Mouse (Mus musculus): ENCODE results near the gene Tsku. TPM values are rescaled to one million over a fixed set of nuclear protein-coding genes. Genes with fewer than 3 reads are reported as not detected.
A peak's percentile ranks its signal among the peaks of the same experiment; 100 is the strongest.

Gene Tsku
- total and polyA plus RNA-seq, 2 experiments from 2014 or later: 6.1 to 32.1 TPM

DNA sequence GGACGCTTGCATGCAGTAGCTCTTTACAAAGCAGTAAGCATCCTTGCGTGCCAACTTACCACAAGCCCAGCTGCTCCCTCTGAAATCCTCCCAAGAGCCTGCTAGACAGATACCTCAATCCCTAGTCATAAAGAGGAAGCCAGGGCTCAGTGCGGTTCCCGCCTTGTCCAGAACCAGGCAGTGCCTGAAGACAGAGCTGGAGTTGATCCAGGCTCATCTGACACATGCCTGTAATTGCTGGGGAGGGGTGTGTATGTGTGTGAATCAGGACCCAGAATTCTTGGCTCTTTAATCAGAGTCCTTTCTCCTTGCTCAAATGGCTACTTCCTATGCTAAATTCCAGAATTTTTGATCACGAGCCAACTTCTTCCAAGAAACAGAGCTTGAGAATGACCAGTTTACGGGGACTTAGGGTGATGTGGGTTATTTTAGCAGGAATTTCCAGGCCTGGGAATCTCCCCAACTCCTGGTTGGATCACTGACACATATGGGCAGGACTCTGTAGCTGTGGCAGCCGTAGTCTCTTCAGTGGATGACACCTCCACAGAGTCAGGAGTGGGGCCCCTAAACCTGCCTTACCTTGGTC lies 30.3 kb upstream of the Tsku start:
- no peaks in the 10 kb centered on the region for H3K9me3 ChIP-seq (ENCODE audit: low read length)
- 79% methylated on average over 7 of the region's 7 CpGs for WGBS
- no peaks in the 10 kb centered on the region for H3K36me3 ChIP-seq (ENCODE audit: insufficient read depth, low read length)
- ATAC-seq (ENCODE audit: low FRiP score) (no peak), DNase-seq (ENCODE audit: low spot score) (peak; percentile 69)
- no peak for TF ChIP-seq CTCF (IDR thresholded peaks at IDR 0.05)
- no peak overlapping the region for H3K4me2 ChIP-seq (ENCODE audit: low read depth, low read length, poor library complexity, severe bottlenecking)
- no peak overlapping the region for H3K4me3 ChIP-seq (ENCODE audit: low read depth, low read length)
- no peaks in the 10 kb centered on the region for H3K4me1 ChIP-seq (ENCODE audit: insufficient read depth, low read length)
- no peaks in the 10 kb centered on the region for H3K27me3 ChIP-seq (ENCODE audit: insufficient read depth, low read length)
- no peak overlapping the region for H3K27ac ChIP-seq (ENCODE audit: low read depth, low read length)
- no peak overlapping the region for H3K9ac ChIP-seq (replicated peaks; ENCODE audit: low read length, poor library complexity, severe bottlenecking)

DNA sequence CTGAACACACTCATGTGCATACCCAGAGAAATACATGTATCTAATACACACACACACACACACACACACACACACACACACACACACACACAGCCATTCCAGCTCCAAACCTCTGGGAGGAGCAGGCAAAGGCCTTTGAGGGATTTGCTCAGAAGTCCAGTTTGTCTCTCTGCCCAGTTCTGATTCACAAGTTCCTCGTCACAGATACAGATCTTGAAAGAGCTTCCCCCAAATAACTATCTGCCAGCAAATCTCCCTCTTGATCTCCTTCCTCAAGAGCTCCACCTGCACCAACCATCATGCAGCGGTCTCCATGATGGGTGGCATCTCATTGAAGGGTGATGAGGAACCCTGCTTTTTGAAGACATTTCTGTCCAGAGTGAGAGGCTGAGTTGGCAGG lies 29.4 kb upstream of the Tsku start:
- TF ChIP-seq CTCF (IDR thresholded peaks at IDR 0.05): no peak
- no peak for DNase-seq (ENCODE audit: low spot score)
- no peak overlapping the region for H3K27ac ChIP-seq (ENCODE audit: low read depth, low read length)
- WGBS: 77% methylated on average over 2 of the region's 2 CpGs
- H3K9me3 ChIP-seq (ENCODE audit: low read length): no peaks in the 10 kb centered on the region
- no peak overlapping the region for H3K4me3 ChIP-seq (ENCODE audit: low read depth, low read length)
- H3K36me3 ChIP-seq (ENCODE audit: insufficient read depth, low read length): no peaks in the 10 kb centered on the region
- no peak overlapping the region for H3K9ac ChIP-seq (replicated peaks; ENCODE audit: low read length, poor library complexity, severe bottlenecking)
- no peaks in the 10 kb centered on the region for H3K4me1 ChIP-seq (ENCODE audit: insufficient read depth, low read length)
- ATAC-seq (ENCODE audit: low FRiP score): no peak
- no peak overlapping the region for H3K4me2 ChIP-seq (ENCODE audit: low read depth, low read length, poor library complexity, severe bottlenecking)
- H3K27me3 ChIP-seq (ENCODE audit: insufficient read depth, low read length): no peaks in the 10 kb centered on the region

DNA sequence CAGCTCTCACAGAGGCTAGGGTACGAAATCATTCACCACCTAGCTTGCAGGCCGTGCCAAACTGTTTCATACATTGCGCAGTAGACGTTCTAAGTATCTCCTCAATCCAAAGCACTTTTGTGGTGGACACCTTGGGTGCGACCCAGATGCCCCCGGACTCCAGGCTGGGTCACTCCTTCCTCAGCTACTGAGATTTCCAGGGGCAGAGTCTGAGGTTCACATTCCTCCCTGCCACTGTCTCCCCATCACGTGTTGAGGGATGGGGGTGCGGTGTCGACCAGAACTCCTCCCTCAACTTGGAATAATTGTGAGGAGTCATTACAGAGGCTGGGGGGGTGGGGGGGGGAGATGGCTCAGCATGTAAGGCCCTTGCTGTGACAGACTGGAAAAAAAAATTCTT lies 28.5 kb upstream of the Tsku start:
- WGBS: 89% methylated on average over 9 of the region's 9 CpGs
- no peak for ATAC-seq (ENCODE audit: low FRiP score)
- no peak for DNase-seq (ENCODE audit: low spot score)
- no peak overlapping the region for H3K27ac ChIP-seq (ENCODE audit: low read depth, low read length)
- no peaks in the 10 kb centered on the region for H3K9me3 ChIP-seq (ENCODE audit: low read length)
- no peaks in the 10 kb centered on the region for H3K36me3 ChIP-seq (ENCODE audit: insufficient read depth, low read length)
- no peak overlapping the region for H3K9ac ChIP-seq (replicated peaks; ENCODE audit: low read length, poor library complexity, severe bottlenecking)
- no peaks in the 10 kb centered on the region for H3K27me3 ChIP-seq (ENCODE audit: insufficient read depth, low read length)
- no peaks in the 10 kb centered on the region for H3K4me1 ChIP-seq (ENCODE audit: insufficient read depth, low read length)
- no peak for TF ChIP-seq CTCF (IDR thresholded peaks at IDR 0.05)
- no peak overlapping the region for H3K4me2 ChIP-seq (ENCODE audit: low read depth, low read length, poor library complexity, severe bottlenecking)
- no peak overlapping the region for H3K4me3 ChIP-seq (ENCODE audit: low read depth, low read length)

DNA sequence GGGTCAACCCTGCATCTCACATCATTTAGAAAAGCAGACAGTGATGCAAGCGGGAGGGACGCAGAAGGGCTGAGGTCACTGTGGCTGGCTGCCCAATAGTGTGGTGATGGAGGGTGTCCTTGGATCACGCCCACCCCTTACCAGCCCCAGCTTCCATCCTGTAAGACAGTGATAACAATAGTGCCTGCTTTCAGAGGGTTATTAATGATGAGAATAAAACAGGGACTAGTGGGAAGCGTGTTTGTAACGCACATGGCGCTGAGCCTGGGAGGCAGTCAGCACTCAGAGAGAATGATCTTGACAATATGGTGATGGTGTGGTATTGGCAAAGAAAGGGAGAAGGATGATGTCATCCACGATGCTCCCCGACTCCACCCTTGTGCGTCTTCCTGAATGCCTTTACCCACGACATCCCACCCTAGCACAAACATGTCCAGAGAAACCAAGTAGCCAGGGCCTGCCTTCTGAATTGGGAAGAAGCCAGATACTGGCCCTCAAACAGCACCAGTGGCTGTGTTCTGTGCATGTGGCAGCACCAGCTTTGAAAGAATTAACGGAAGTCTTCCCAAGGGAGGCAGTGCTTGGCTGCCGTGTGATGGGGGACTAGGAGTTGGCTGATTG lies 27.9 kb upstream of the Tsku start:
- H3K4me2 ChIP-seq (ENCODE audit: low read depth, low read length, poor library complexity, severe bottlenecking): no peak overlapping the region
- H3K4me1 ChIP-seq (ENCODE audit: insufficient read depth, low read length): no peaks in the 10 kb centered on the region; the same call in 1 of the 2 replicates
- ATAC-seq (ENCODE audit: low FRiP score) (0 out of 2 replicates have a peak, but pooled peaks have one; percentile 7), DNase-seq (ENCODE audit: low spot score) (peak; percentile 68)
- H3K36me3 ChIP-seq (ENCODE audit: insufficient read depth, low read length): no peaks in the 10 kb centered on the region
- H3K9ac ChIP-seq (replicated peaks; ENCODE audit: low read length, poor library complexity, severe bottlenecking): no peak overlapping the region
- H3K4me3 ChIP-seq (ENCODE audit: low read depth, low read length): no peak overlapping the region
- no peak for TF ChIP-seq CTCF (IDR thresholded peaks at IDR 0.05)
- no peak overlapping the region for H3K27ac ChIP-seq (ENCODE audit: low read depth, low read length)
- WGBS: 71% methylated on average over 12 of the region's 12 CpGs
- H3K27me3 ChIP-seq (ENCODE audit: insufficient read depth, low read length): no peaks in the 10 kb centered on the region
- H3K9me3 ChIP-seq (ENCODE audit: low read length): no peaks in the 10 kb centered on the region

DNA sequence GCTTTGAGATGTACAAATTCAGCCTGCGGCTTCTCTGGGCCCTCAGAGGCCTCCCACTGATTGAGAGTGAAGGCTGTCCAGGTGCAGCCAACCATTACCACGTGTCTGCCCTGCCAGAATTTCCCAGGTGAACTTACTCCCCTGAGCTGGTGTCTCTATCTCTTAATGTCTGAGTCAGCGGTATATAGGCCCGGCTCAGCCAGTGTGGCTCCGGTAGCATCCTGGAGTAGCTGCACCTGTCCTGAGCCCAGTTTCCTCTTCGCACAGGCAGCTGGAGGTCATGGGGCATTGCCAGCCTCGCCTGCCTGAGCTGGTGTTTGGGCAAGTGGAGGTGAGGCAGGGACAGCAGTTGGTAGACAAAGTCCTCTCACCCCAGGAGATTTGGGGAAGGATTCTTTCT lies 26.1 kb upstream of the Tsku start:
- DNase-seq (ENCODE audit: low spot score): no peak

DNA sequence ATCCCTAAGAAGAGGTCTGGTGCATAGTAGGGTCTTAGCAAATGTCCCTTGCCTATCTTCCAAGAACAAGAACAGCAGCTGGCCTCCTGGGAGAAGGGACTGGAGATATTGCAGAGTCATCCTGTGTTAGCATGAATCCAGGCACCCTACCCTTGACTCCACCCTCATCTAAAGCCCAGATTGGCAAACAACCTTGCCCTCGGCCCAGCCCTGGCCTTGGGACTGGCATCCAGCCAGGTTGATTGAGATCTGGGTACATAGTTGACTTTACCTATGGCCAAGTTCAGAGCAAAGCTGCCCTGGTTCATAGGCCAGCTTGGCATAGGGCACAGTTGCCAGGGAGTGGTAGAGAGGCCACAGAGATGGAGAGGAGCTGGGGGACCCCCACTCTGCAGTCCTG lies 24.0 kb upstream of the Tsku start:
- Histone ChIP-seq H3K9me3 (ENCODE audit: low read length) (no peaks in the 10 kb centered on the region), H3K4me1 (ENCODE audit: insufficient read depth, low read length) (no peaks in the 10 kb centered on the region; the same call in 1 of the 2 replicates), H3K4me3 (ENCODE audit: low read depth, low read length) (no peak overlapping the region), H3K4me2 (ENCODE audit: low read depth, low read length, poor library complexity, severe bottlenecking) (no peak overlapping the region), H3K27me3 (ENCODE audit: insufficient read depth, low read length) (no peaks in the 10 kb centered on the region), H3K36me3 (ENCODE audit: insufficient read depth, low read length) (no peaks in the 10 kb centered on the region), H3K27ac (ENCODE audit: low read depth, low read length) (no peak overlapping the region), H3K9ac (replicated peaks; ENCODE audit: low read length, poor library complexity, severe bottlenecking) (no peak overlapping the region)
- DNase-seq (ENCODE audit: low spot score): no peak
- 82% methylated on average over 1 of the region's 1 CpGs for WGBS
- no peak for ATAC-seq (ENCODE audit: low FRiP score)
- TF ChIP-seq CTCF (IDR thresholded peaks at IDR 0.05): no peak

More for the DNA sequence above, 26.1 kb upstream of the Tsku start:
- Histone ChIP-seq H3K4me1 (ENCODE audit: insufficient read depth, low read length) (no peaks in the 10 kb centered on the region; the same call in 1 of the 2 replicates), H3K4me2 (ENCODE audit: low read depth, low read length, poor library complexity, severe bottlenecking) (no peak overlapping the region), H3K9ac (replicated peaks; ENCODE audit: low read length, poor library complexity, severe bottlenecking) (no peak overlapping the region), H3K27ac (ENCODE audit: low read depth, low read length) (no peak overlapping the region), H3K4me3 (ENCODE audit: low read depth, low read length) (no peak overlapping the region), H3K27me3 (ENCODE audit: insufficient read depth, low read length) (no peaks in the 10 kb centered on the region), H3K9me3 (ENCODE audit: low read length) (no peaks in the 10 kb centered on the region), H3K36me3 (ENCODE audit: insufficient read depth, low read length) (no peaks in the 10 kb centered on the region)
- 76% methylated on average over 7 of the region's 7 CpGs for WGBS
- no peak for TF ChIP-seq CTCF (IDR thresholded peaks at IDR 0.05)
- ATAC-seq (ENCODE audit: low FRiP score): no peak
